10 mouse cellular contexts compared by ENCODE assay signal in the genomic region with DNA sequence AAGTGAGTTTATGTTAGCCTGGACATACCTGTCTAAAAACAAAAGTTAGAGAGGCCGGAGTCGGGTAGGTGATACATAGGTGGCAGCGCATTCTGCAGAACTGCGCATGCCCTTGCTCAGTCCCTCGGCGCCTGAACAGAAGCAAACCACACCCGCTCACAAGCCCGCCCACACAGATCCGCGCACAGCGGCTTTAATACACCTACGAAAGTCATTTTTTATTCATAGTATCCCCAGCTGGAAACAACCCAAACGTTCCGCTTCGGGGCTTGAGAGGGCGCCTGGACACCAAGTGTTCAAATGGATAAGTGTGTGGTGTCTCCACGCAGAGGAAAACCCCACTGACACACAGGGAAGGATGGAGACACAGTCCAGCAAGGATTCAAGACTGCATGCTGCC. TPM values are rescaled to one million over a fixed set of nuclear protein-coding genes. Genes with fewer than 3 reads are reported as not detected.
DNase-seq lines count a peak whose midpoint lies in the region; ATAC-seq and TF ChIP-seq lines count a peak whose summit lies in the region.
"Had no signal": no experiment of that assay in that cellular context is flagged by ENCODE, and none has a peak within 500 bp of the region (broad histone marks: within the 10 kb centered on the region; RNA-seq: fewer than 3 reads in every experiment).

No protein-coding gene starts in this region.

- H3K4me1 ChIP-seq in cerebellum, adult 2 months (ENCODE audit: control insufficient read depth, insufficient read depth, low read length) = peaks cover 4% of the 10 kb centered on the region

- ATAC-seq in cerebellum, adult (ENCODE audit: insufficient number of reproducible peaks, low FRiP score, low TSS enrichment) = no peak
- ATAC-seq: inflammation-experienced regulatory T-cells, adult 6 months had no signal

- no peak for TF ChIP-seq CTCF in cerebellum, adult 2 months (IDR thresholded peaks at IDR 0.05; ENCODE audit: borderline replicate concordance, insufficient read depth, low read depth, low read length)

- TF ChIP-seq POLR2A in cerebellum, adult 2 months (IDR thresholded peaks at IDR 0.05; ENCODE audit: borderline replicate concordance, insufficient read depth, low read length) = no peak

- H3K27me3 ChIP-seq in cerebellum, adult 2 months (ENCODE audit: control insufficient read depth, insufficient read depth, low read length) = no peaks in the 10 kb centered on the region

- peak overlapping the region; percentile 37; the same call in 1 of the 2 replicates for H3K27ac ChIP-seq in cerebellum, adult 2 months (ENCODE audit: insufficient read depth, low read length)
- H3K27ac ChIP-seq: neural tube, embryonic 12.5 days had no signal

- no peak overlapping the region for H3K4me3 ChIP-seq in cerebellum, adult 2 months (replicated peaks; ENCODE audit: insufficient read depth, low read depth, low read length)
- H3K4me3 ChIP-seq: neural tube, embryonic 12.5 days had no signal

- WGBS in cerebellum, adult 2 months = 70% methylated on average over 17 of the region's 17 CpGs

- no peak for DNase-seq in cerebellum, adult 2 months
- DNase-seq in kidney, postnatal 10 days = peak; percentile 17
- no peak for DNase-seq in kidney, adult 18-20 months
- DNase-seq in right cerebral cortex, postnatal 10 days (ENCODE audit: low spot score in 2 of 2) = peak; percentile 48 to 49
- DNase-seq in right cerebral cortex, postnatal 36 days (ENCODE audit: low spot score in 2 of 2) = no peak
- no peak for DNase-seq in c-Kit-positive CD71-positive TER-119-positive erythroid progenitor cells, embryonic 14.5 days (ENCODE audit: low spot score)
- DNase-seq in thymus, postnatal 10 days (ENCODE audit: low spot score in 2 of 2) = no peak

RNA-seq across cellular contexts. Expression of gene Pigz, which starts 2.3 kb away (rescaled TPM):
- 33.1 and 34.2 TPM in 2 replicates for polyA plus RNA-seq in cerebellum, adult 2 months (2012; rRNA removed)

RNA-seq across cellular contexts. Expression of gene 0610012G03Rik, which starts 17.0 kb away (rescaled TPM):
- polyA plus RNA-seq in cerebellum, adult 2 months (2012; rRNA removed) = 66.2 and 70.7 TPM in 2 replicates

RNA-seq across cellular contexts. Expression of gene Ncbp2, which starts 17.0 kb away (rescaled TPM):
- 74.0 and 86.5 TPM in 2 replicates for polyA plus RNA-seq in cerebellum, adult 2 months (2012; rRNA removed)

RNA-seq across cellular contexts. Expression of gene Meltf, which starts 52.7 kb away (rescaled TPM):
- polyA plus RNA-seq in cerebellum, adult 2 months (2012; rRNA removed) = 0.75 and 1.1 TPM in 2 replicates
- polyA plus RNA-seq: inflammation-experienced regulatory T-cells, adult 6 months had no signal

Comparison
In these comparisons a context has a peak if more than half of its experiments do, and no peak if none do; other contexts are left out.
1. DNase-seq: peak in kidney, postnatal 10 days (single experiment) and right cerebral cortex, postnatal 10 days (2 of 2); none in cerebellum, adult 2 months (0 of 2), kidney, adult 18-20 months (single experiment), right cerebral cortex, postnatal 36 days (0 of 2), c-Kit-positive CD71-positive TER-119-positive erythroid progenitor cells, embryonic 14.5 days (single experiment) and thymus, postnatal 10 days (0 of 2).